ENCODE assay signal across 19 mouse cellular contexts in genomic region chr15:85983131-85983530, GRCm38 (mm10). TPM values are rescaled to one million over a fixed set of nuclear protein-coding genes. Genes with fewer than 3 reads are reported as not detected.
DNase-seq lines count a peak whose midpoint lies in the region; ATAC-seq lines count a peak whose summit lies in the region.
"Had no signal": no experiment of that assay in that cellular context is flagged by ENCODE, and none has a peak within 500 bp of the region (broad histone marks: within the 10 kb centered on the region; RNA-seq: fewer than 3 reads in every experiment).

No protein-coding gene starts in this region.

- ATAC-seq in forebrain, embryonic 13.5 days: no peak
- no peak for ATAC-seq in forebrain, embryonic 14.5 days
- ATAC-seq: intestine, embryonic 16.5 days; midbrain, embryonic 15.5 days had no signal

- no peak overlapping the region for H3K9ac ChIP-seq in forebrain, embryonic 13.5 days
- no peak overlapping the region for H3K9ac ChIP-seq in forebrain, embryonic 14.5 days (ENCODE audit: low read length)
- H3K9ac ChIP-seq: embryonic facial prominence, embryonic 12.5 days; heart, embryonic 12.5 days; hindbrain, embryonic 14.5 days; liver, embryonic 15.5 days; midbrain, embryonic 15.5 days had no signal

- no peak for DNase-seq in forebrain, embryonic 14.5 days (ENCODE audit: low spot score)
- DNase-seq in CD8-positive naive resting alpha-beta T cell, adult 2 months (ENCODE audit: low read depth in 2 of 2, low spot score in 2 of 2): peak; percentile 24 to 31
- peak; percentile 15 to 17 for DNase-seq in natural killer cell, adult 2 months (ENCODE audit: low spot score in 2 of 2)
- peak; percentile 43 to 62 for DNase-seq in thymus, postnatal 36 days
- no peak for DNase-seq in layer of hippocampus, postnatal 36 days
- DNase-seq in lung, postnatal 14 days: no peak
- DNase-seq: adrenal gland, postnatal 10 days; cerebellum, adult 9-11 months; gastrocnemius, adult 2 months; heart, postnatal 14 days; kidney, postnatal 36 days; right cerebral cortex, postnatal 4 days had no signal

- H3K27me3 ChIP-seq in forebrain, embryonic 13.5 days: no peaks in the 10 kb centered on the region
- H3K27me3 ChIP-seq in forebrain, embryonic 14.5 days (replicated peaks; ENCODE audit: control insufficient read depth, insufficient read depth, low read length): no peaks in the 10 kb centered on the region
- H3K27me3 ChIP-seq: embryonic facial prominence, embryonic 12.5 days; heart, embryonic 12.5 days; liver, embryonic 15.5 days; midbrain, embryonic 15.5 days had no signal

- 91% methylated on average over 7 of the region's 7 CpGs for WGBS in forebrain, embryonic 13.5 days
- WGBS in forebrain, embryonic 14.5 days: 91% methylated on average over 7 of the region's 7 CpGs

- peak overlapping the region; percentile 44 for H3K27ac ChIP-seq in forebrain, embryonic 13.5 days
- H3K27ac ChIP-seq in forebrain, embryonic 14.5 days (ENCODE audit: low read depth, low read length): no peak overlapping the region
- H3K27ac ChIP-seq: embryonic facial prominence, embryonic 12.5 days; gastrocnemius, adult 2 months; hindbrain, embryonic 14.5 days; liver, embryonic 15.5 days; midbrain, embryonic 15.5 days had no signal

- peaks cover 9% of the 10 kb centered on the region for H3K36me3 ChIP-seq in forebrain, embryonic 13.5 days (ENCODE audit: poor library complexity, severe bottlenecking)
- peaks cover 4% of the 10 kb centered on the region; the same call in 1 of the 2 replicates for H3K36me3 ChIP-seq in forebrain, embryonic 14.5 days (ENCODE audit: control insufficient read depth, insufficient read depth, low read length)
- H3K36me3 ChIP-seq: embryonic facial prominence, embryonic 12.5 days; heart, embryonic 12.5 days; liver, embryonic 15.5 days; midbrain, embryonic 15.5 days had no signal

- H3K4me2 ChIP-seq in forebrain, embryonic 13.5 days: no peak overlapping the region
- no peak overlapping the region for H3K4me2 ChIP-seq in forebrain, embryonic 14.5 days (ENCODE audit: low read length)
- H3K4me2 ChIP-seq: embryonic facial prominence, embryonic 12.5 days; heart, embryonic 12.5 days; hindbrain, embryonic 14.5 days; liver, embryonic 15.5 days; midbrain, embryonic 15.5 days had no signal

- peaks cover 39% of the 10 kb centered on the region for H3K4me1 ChIP-seq in forebrain, embryonic 13.5 days
- peaks cover 20% of the 10 kb centered on the region for H3K4me1 ChIP-seq in forebrain, embryonic 14.5 days (ENCODE audit: control insufficient read depth, insufficient read depth, low read length)
- H3K4me1 ChIP-seq: midbrain, embryonic 15.5 days had no signal

- H3K4me3 ChIP-seq in forebrain, embryonic 13.5 days: no peak overlapping the region
- H3K4me3 ChIP-seq in forebrain, embryonic 14.5 days (ENCODE audit: low read depth, low read length): no peak overlapping the region
- H3K4me3 ChIP-seq: embryonic facial prominence, embryonic 12.5 days; gastrocnemius, adult 2 months; heart, embryonic 12.5 days; liver, embryonic 15.5 days; midbrain, embryonic 15.5 days had no signal

- H3K9me3 ChIP-seq in forebrain, embryonic 13.5 days (replicated peaks): no peaks in the 10 kb centered on the region
- no peaks in the 10 kb centered on the region for H3K9me3 ChIP-seq in forebrain, embryonic 14.5 days (replicated peaks; ENCODE audit: control insufficient read depth, low read length)
- H3K9me3 ChIP-seq: embryonic facial prominence, embryonic 12.5 days; heart, embryonic 12.5 days; liver, embryonic 15.5 days; midbrain, embryonic 15.5 days had no signal

RNA-seq across cellular contexts. Expression of gene Celsr1, which starts 50.4 kb away (rescaled TPM):
- polyA plus RNA-seq in forebrain, embryonic 13.5 days (2015; fragmentation: Nextera tagmentation; extraction: Ambion mirVana): 6.6 and 7.1 TPM in 2 replicates
- 8.6 and 9.6 TPM in 2 replicates for polyA plus RNA-seq in forebrain, embryonic 14.5 days (2014; fragmentation: Nextera tagmentation; extraction: Ambion mirVana)
- total RNA-seq in layer of hippocampus, postnatal 36 days (2021): 1 to 10 TPM; 4.1 to 4.7 TPM

Comparison
In these comparisons a context has a peak if more than half of its experiments do, and no peak if none do; other contexts are left out.
1. DNase-seq: peak in CD8-positive naive resting alpha-beta T cell, adult 2 months (2 of 2), natural killer cell, adult 2 months (2 of 2) and thymus, postnatal 36 days (2 of 2); none in forebrain, embryonic 14.5 days (single experiment), layer of hippocampus, postnatal 36 days (0 of 2) and lung, postnatal 14 days (single experiment).